Mouse (Mus musculus) cerebellum, adult 11-12 months (tissue): Measurements from ENCODE around the gene Arhgap35.
A peak's percentile ranks its signal among the peaks of the same experiment; 100 is the strongest.
"Not testable (repeated sequence)": the region's sequence is repeated elsewhere in the genome, so short reads cannot be mapped to it uniquely, and the experiment has no call there.

Source experiments
- DNase-seq: peaks from one replicate; pipeline ENCODE4 v3.0.0; 2022

Arhgap35 gene

DNA sequence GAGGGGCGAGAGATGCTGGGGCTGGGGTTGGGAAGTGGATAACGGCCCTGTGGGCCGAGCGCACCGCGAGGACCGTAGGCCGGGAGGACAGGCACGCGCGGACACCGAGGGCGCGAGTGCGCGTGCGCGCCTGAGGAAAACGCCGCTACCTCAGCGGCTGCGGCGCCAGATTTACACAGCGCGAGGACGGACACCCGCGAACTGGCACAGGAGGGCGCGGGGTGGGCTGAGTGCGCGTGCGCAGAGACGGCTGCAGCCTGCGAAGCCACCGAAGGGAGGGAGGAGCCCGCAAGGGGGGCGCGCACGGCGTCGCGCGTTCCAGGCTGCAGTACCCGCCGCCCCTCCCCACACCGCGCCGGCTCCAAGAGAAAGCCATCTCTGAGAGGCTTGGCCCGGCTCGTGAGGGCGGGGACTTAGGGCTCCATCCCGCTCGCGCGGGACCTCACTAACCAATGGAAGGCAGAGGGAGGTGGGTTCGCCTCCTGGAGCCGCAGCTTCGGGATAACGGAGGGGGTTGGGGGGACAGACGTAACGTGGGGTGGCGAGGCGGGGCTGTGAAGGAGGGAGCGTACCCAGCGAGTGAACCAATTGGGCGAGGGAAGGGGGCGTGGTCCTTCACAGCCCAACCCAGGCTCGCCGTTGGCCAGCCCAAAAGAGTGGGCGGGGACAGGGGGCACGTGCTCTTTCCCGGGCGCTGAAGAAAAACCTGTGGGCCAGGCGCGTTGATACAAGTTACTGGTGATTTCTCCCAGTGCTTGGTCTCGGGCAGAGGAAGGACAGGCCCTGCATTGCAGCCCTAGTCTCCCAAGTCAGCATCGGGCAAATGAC, at the start of gene Arhgap35:
Arhgap35 (minus strand) TSS at position 106 of the 828 bp plus-strand sequence.
- peak; percentile 100 for DNase-seq

DNA sequence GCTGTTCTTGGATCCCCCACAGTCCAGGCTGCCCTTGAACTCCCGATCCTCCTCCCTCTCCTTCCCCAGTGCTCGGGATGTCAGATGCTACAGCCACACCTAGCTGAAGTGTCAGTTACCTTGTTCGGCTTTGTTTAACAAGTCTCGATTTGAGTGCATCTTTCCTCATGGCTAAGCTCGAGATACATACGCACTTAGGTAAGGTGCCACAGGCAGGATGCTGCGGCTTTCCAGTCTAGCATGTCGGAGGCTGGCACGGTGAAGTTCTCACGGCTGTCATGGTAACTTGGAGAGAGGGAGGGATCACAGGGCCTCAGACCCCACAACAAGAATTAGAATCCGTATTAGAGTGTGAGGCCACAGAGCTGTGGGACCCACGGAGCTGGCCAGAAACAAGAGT, 29.5 kb upstream of the Arhgap35 start:
- no peak for DNase-seq

DNA sequence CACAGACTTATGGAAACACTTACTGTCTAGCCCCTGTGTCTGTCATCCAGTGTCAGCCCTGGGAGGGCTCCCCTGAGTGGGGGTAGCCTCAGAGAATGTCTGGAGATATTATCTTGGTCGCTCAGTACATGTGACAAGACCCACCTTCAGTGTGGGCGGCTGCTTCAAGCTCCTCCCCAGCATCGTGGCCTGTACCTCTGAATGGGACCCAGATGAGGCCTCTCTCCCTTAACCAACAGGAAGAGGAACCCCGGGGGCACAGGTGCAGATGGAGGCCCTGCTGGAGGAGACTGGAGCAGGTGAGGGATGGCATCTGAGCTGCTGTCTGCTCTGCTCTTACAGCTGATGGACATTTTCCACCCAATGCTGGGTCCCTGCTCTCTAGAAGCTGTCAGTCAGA, 28.3 kb upstream of the Arhgap35 start:
- DNase-seq = not testable (repeated sequence)

DNA sequence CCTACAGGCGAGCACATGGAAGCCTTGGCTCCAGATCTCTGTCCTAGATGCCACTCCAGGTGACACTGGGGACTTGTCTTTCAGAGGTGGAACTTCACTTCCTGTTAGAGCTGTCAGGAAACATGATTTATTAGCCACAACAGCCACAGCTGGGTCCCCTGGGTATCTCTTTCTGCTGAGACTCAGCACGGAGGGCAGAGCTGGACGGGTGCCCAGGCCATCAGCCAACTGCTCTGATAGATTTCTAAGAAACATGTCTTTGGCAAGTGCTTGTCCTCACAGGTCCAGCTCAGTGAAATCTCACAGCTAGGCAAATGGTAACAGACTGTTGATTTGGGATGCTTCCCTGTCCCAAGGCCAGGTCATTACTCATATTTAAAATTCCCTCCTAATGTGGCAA, 24.2 kb upstream of the Arhgap35 start:
- no peak for DNase-seq

DNA sequence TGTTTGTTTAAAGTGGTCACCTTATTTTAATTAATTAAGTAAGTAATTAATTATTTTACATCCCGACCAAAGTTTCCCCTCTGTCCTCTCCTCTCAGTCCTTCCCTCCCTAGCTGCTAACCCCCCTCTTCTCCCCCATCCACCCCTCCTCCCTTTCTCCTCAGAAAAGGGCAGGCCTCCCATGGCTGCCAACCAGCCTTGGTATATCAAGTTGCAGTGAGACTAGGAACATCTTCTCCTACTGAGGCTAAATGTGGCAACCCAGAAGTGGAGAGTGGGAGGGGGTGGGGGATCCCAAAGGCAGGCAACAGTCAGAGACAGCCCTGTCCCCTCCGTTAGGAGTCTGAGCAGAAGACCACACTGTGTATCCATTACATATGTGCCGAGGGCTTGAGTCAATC, 20.3 kb upstream of the Arhgap35 start:
- DNase-seq = no peak

DNA sequence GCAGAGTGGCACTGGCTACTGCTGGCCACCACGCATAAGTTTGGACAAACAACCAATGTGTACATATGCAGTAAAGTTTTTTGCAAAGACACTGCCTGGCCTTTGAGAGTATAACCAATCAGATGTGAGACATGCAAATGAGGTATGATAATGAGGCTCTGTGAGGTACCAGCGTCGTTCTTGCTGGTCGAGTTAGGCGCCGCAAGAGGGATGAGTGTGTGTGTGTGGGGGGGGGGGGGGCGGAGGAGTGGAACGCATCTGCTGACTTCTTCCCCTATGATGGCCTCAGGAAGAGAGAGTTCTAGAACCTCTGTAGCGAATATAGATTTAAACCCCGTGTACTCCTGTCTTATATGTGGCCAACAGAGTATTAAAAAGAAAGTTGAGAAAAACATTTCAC, 19.1 kb upstream of the Arhgap35 start:
- DNase-seq = not testable (repeated sequence)

DNA sequence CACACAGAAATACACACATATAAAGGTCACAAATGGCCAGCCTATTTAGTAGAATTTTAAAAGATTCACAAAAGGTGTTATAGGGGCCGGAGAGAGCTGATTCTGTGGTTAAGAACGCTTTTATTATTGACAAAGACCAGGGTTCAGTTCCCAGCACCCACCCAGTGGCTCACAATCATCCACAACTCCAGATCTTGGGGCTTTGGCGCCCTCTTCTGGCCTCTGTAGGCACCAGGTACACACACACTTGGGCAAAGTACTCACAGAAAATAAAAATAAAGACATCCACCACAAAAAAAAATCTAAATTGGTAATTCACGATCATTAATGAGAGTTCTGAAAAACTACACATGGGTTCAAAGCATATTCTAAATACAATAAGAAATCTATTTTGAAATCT, 17.1 kb upstream of the Arhgap35 start:
- no peak for DNase-seq

DNA sequence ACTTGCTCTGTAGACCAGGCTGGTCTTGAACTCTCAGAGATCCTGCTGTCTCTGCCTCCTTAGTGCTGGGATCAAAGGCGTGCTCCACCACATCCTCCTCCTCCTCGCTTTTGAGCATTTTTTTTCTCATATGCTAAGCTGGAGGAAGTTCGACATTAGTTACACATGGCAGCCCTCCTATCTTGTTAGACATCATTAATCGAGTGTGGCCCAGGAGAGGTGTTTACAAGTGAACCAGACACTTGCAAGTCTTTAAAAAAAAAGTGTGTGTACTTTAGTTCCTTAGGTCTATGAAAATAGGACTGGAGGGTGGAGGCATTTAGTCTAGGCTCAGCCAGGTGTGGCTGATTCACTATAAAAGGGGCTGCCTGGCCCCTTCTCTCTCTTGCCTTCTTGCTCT, 16.2 kb upstream of the Arhgap35 start:
- DNase-seq = no peak

DNA sequence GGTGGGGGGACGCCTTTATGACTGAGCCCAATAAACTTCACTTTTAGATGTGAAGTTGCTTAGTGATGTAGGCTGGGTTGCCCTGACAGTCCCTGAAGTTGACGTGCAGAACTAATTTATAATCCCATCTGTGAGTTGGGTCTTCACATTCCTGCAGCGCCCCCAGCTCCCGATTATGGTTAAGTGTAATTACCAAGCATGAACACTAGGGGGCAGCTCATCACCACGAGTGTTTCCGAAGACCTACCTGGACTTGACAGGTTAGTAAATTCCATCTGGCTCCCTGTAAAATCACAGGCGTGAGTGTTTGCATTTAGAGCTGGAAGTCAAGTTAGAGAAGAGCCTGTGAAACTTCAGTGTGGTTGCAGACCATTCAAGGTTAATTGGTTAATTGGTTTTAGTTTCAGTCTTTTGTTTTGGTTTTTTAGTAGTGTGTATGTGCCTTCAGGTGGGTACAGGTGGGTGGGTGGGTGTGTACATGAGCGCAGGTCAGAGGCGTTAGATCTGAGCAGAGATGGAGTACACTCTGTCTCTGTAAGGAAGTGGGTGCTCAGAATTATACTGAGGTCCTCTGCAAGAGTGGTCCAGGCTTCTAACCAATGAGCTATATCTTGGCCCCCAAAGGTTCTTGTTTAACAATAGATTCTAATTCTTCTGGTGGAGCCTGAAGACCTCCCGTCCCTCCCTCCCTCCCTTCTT, 15.0 kb upstream of the Arhgap35 start:
- DNase-seq = peak; percentile 32

DNA sequence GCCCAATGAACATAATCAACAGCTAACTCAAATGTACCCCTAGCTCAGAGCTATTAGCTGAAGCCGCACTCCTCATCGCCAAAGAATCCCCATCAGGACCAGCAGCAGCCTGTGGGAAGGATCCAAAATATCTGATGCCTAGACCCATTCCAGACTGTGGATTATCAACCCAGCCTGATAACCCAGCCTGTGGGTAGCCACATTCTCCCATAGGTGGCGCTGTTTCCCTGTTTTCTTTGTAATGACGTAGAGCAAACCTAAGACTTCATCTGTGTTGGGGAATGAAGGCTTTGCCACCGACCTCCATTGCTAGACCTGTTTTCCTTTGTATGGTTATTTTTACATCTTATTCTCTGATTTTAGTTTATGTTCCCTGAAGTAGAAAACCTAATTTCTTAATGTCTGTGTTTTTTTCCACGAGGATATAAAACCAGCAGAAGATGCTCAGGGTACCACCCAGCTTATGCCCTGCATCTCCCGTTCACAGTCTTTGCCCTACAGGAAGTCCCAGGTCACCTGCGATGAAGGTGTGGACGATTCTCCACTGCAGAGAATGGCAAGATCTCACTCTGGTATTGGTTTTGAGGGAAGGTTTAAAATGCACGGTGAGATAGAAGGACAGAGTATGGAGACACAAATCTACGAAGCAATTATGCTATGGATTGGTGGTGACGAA, 13.4 kb upstream of the Arhgap35 start:
- peak; percentile 36 for DNase-seq

DNA sequence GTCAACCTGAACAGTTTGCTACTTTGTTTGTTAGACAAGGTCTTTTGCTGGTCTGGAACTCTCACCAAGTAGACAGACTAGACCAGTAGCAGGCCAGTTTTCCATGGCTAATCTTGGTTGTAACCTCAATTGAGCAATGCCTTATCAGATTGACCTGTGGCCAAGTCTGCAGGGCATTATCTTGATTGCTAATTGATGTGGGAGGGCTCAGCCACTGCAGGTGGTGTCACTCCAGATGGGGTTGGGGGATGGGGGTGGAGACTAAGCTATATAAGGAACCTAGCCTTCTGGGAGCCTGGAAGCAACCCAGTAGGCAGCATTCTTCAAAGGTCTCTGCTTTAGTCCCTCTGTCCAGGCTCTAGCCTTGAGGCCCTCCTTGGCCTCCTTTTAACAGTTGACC, 8.9 kb upstream of the Arhgap35 start:
- DNase-seq = peak; percentile 31

DNA sequence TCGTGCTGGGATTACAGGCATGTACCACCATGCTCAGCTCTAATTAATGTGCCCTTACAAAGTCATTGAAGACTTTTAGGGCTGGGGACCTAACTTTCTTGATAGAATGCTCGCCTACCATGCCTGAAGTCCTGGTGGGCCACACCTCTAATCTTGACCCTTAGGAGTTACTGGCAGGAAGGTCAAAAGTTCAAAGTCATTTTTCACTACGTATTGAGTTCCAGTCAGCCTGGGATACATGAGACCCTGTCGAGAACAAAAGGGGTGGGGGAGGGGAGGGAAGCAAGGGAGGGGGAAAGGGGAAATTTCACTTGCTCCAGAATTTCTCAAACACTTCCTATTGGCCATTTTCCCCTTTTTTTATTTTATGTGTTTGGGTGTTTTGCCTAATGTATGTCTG, 8.3 kb upstream of the Arhgap35 start:
- no peak for DNase-seq

DNA sequence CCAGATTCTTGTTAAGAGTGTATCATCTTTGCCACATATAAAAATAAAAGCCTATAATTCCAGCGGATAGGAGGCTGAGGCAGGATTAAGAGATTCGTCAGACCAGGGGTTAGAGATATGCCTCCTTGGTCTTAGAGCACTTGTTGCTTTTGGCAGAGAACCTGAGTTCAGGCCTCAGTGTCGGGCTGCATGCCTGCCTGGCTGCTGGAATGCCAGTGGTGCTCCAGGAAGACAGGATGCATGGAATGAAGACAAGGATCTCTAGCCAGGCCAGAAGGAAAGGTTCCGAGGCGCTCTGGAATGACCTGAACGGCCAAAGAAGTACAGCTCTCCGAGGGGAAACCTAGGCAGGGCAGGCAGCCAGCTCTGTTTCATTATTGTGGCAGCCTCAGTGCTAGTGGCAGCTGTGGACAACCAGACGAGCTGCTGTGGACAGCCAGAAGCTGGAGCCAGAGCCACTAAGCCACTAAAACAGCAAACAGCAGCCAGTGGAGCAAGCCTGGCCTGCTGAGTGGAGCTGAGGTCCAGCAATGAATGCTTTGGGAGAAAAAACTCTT, 6.4 kb upstream of the Arhgap35 start:
- no peak for DNase-seq

DNA sequence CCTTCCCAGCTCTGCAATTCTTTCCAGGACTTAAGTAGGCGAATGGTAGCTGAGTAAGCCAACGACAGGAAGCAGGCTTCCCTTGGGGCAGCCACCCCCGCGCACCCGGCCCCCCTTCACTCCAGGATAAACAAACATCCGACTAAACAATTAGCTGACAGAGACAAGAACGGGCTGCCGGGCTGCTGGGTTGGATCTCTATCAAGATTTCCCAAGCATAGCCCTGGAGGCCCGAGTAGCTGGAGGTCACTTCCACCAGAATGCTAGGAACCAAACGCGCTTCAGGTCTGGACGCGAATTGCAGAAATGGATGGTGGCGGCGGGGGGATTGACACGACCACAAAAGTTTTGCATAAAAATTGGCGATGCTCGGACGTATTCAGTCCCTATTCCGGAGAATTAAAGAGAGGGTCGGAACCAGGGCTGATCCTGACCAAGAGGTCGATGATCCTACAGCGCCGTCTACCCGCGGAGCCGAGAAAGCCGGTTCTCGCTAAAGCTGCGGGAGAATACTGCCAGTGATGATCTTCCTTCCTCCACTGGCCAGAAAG, 3.9 kb upstream of the Arhgap35 start:
- peak; percentile 59 for DNase-seq

DNA sequence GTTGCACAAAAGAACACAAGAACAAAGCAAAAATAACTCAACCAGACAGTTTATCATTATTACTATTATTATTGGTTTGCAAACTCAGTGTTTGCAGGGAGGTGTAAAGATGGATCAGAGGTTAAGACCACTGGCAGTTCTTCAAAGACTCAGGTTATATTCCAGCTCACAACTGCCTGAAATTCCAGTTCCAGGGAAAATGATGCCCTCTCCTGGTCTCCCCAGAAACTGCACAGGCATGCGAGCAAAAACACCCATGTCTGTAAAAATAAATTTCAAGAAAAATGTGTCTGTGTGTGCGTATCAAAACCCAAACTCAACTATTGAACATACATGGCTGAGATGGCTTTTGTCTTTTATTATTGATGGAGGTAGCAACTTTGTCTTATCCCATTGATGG, 2.3 kb upstream of the Arhgap35 start:
- DNase-seq = peak; percentile 47

DNA sequence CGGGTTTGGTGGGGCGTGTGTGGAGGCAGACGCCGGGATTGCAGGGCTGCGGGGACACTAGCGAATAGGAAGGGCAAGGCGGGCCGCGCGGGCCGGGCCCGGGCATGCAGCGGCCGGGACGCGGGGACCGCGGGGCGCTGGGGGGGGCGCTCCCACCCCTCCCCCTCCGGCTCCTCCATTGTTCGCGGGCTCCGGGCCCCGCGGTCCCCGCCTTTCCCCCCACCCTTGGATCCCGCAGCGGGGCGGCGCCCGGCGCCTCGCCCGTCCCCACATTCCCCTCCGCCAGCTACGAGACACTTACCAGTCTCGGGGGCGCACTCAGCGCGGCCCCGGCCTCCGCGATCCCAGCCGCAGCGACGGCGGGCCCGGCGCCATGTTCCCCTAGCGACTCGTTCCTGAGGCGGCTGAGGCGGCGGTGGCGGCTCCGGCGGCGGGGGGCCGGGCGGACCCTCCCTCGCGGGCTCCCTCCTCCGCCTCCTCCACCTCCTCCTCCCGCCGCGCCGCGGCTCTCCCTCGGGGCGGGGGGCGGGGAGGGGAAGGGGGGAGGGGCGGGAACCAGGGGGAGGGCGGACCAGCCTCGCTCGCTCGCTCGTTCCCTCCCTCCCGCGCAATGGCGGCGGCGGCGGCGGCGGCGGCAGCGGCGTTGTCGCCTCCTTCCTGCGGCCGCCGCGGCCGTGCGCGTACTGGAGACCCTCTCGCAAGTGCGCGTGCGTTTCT, 464 bp downstream of the Arhgap35 start:
- DNase-seq = peak; percentile 81

DNA sequence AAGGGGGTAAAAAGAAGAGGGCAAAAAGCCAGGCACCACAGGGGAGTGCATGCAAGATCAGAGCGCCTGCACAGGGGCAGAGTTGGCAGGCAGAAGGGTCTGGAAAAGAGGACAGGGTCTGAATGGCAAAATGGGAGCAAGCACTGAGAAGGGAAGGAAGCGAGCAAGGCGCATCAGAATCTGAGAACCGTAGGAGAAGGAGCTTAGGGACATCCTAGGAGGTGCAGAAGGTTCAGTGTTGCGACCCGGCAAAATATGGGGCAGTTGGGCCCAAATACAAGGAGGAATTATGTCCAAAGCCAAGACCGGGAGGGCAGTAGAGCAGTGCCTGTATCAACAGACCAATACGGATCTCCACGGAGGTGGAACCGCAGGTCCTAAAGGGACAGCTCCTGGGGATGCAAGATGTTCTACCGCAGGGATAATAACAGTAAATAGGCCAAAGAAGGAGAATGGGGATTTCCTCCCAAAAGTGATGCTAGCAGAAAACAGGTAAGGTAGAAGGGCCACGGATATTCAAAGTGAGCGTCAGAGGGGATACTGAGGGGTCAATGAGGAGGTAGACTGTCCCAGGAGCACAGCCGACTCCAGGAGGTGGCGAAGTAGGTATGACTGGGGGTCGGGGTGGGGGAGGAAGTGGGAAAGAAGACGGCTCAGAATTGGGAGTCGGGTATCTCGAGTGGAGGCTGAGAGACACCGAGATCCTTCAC, 1.2 kb downstream of the Arhgap35 start:
- DNase-seq = peak; percentile 71

DNA sequence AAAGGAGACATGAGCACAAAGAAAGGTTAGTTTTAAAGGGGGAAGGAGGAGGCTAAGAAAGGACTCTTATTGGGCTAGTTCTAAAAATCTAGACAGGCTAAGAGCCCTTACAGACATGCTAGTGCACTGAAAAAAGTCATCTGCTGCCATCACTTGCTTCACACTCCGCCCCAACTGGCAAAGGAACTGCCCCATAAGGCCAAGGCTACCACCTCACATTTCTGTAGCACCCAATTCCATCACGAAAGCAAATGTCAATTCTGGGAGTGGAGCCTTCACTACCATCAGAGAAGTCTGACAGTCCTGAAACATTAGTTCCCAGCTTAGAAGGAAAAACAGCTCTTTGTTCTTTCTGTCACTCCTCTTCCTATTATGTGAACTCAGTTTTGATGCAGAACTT, 4.4 kb downstream of the Arhgap35 start:
- no peak for DNase-seq

DNA sequence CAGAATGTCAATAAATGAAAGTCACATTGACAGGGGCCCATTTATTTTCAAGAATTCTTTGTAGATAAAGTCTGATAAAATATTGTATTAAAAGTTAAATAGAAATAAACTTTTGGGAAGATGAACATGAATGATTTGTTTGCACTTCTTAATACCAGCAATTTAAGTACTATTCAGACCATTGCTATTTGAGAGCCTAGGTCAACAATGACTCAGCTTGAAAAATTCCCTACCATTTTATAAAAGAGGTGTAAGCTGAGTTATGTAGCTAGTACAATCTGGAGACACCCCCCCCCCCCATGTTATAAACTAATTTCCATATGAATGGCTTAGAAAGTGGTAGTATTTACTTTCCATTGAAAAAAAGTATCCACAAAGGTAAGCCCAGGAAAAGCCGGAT, 5.8 kb downstream of the Arhgap35 start:
- no peak for DNase-seq

DNA sequence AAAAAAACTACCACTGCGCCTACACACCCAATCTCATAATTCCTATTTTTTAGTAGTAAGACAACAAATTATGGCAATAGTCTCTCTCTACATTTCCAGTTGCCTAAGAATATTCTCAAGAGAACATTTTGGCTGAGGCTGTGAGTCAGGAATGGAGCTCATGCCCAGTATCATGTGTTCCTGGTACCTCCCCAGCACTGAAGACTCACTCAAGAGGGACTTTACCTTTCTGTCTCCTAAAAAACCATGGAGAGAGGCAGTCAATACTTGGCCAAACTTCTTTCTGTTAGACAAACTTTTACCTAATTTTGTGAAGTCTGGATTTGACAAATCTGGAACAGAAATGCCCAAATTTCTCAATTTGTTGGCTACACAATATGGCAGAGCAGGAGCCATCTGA, 6.7 kb downstream of the Arhgap35 start:
- no peak for DNase-seq

DNA sequence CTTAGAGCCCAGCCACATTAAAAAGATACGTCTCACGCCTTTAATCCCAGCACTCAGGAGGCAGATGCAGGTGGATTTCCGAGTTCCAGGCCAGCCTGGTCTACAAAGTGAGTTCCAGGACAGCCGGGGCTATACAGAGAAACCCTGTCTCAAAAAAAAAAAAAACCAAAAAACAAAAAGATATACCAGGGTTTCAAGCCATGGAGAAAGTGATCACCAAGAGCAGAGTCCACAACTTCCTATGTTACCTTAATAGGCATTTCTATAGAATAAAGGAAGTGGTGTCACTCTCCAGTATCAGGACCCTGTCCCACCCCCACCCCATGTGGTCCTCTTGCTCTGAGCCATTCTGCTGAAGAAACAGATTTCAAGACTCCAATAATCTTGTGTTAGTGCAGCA, 8.0 kb downstream of the Arhgap35 start:
- DNase-seq = not testable (repeated sequence)

DNA sequence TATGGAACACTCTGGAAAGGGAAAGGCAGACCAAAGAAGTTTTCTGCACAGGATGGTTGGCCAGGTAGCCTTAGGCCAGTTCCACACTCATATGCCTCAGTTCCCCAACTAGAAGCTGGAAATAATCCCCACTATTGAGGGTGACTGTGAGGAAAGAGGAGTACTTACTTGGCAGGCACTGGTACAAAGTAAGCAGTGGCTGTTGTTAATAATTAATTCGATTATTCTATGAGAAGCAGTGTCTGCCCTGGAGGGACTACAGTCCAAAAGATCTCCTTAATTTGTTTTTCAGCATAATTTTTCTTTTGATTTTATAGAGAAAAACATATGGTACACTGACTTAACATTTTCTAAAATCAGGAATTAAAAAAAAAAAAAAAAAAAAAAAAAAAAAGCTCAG, 10.7 kb downstream of the Arhgap35 start:
- no peak for DNase-seq
